Mouse (Mus musculus) hindbrain, postnatal 0 days (tissue): ENCODE data around the gene Actr6. TPM values are rescaled to one million over a fixed set of nuclear protein-coding genes. Genes with fewer than 3 reads are reported as not detected.
"Not testable (repeated sequence)": the region's sequence is repeated elsewhere in the genome, so short reads cannot be mapped to it uniquely, and the experiment has no call there.

Source experiments
- ATAC-seq: fragments of 200-750 bp; cut with Nextera tagmentation; 2 replicates; pipeline ENCODE4 v1.8.0; 2017; ENCODE audit warnings: mild to moderate bottlenecking, moderate TSS enrichment, moderate library complexity
- DNase-seq: peaks from one replicate; pipeline ENCODE4 v3.0.0-alpha.2; 2015; ENCODE audit warnings: low spot score
- H3K27ac ChIP-seq: fragments of 300-500 bp; sonication (generic); 2 replicates; pipeline ENCODE4 v1.5.1; 2014; ENCODE audit warnings: mild to moderate bottlenecking
- H3K27me3 ChIP-seq: fragments of 300-500 bp; sonication (generic); 2 replicates; pipeline ENCODE4 v1.6.1; 2014; ENCODE audit warnings: low read length, mixed read lengths; ENCODE audit not compliant: insufficient read depth
- H3K36me3 ChIP-seq: fragments of 300-500 bp; sonication (generic); 2 replicates; pipeline ENCODE4 v1.6.1; 2014; ENCODE audit warnings: low read length, mixed read lengths; ENCODE audit not compliant: insufficient read depth
- H3K4me1 ChIP-seq: fragments of 300-500 bp; sonication (generic); 2 replicates; pipeline ENCODE4 v1.6.1; 2014; ENCODE audit warnings: antibody characterized with exemption, low read length, mixed read lengths; ENCODE audit not compliant: insufficient read depth
- H3K4me2 ChIP-seq: fragments of 300-500 bp; sonication (generic); 2 replicates; pipeline ENCODE4 v1.6.1; 2014; ENCODE audit warnings: low read depth, mild to moderate bottlenecking, low read length, moderate library complexity, mixed read lengths
- H3K4me3 ChIP-seq: fragments of 300-500 bp; sonication (generic); 2 replicates; pipeline ENCODE4 v1.5.1; 2014; ENCODE audit warnings: low read length
- H3K9ac ChIP-seq: fragments of 300-500 bp; sonication (generic); replicated peaks from 2 replicates; pipeline ENCODE4 v1.6.1; 2014; ENCODE audit warnings: mild to moderate bottlenecking, low read length, moderate library complexity, mixed read lengths
- H3K9me3 ChIP-seq: fragments of 300-500 bp; sonication (generic); 2 replicates; pipeline ENCODE4 v1.6.1; 2016; ENCODE audit warnings: low read length, mixed read lengths
- CTCF ChIP-seq: IDR thresholded peaks from 2 replicates; pipeline ENCODE4 v1.5.1; 2016; ENCODE audit warnings: antibody characterized with exemption, control low read depth, low read depth
- WGBS: fragments of 180-500 bp; shearing (Covaris S2); extraction: QIAGEN DNeasy Blood & Tissue Kit; methylation state at CpG from one replicate; pipeline ENCODE4 v1.1.7; 2014; 5-methylcytosine and 5-hydroxymethylcytosine counted together
- polyA plus RNA-seq: library from polyadenylated mRNA; unstranded; fragments of >200 nt; fragmentation: Nextera tagmentation; extraction: Ambion mirVana; gene quantifications from 2 replicates; pipeline ENCODE4 v1.2.1, GENCODE M21; 2015
- total RNA-seq: library from RNA; depleted of rRNA; stranded (reverse); fragments of >200 nt; gene quantifications from 2 replicates; pipeline ENCODE4 v1.2.3, GENCODE M21; 2014

Gene Actr6
- total and polyA plus RNA-seq, 2 experiments from 2014 or later, result 19.0 to 53.6 TPM

DNA sequence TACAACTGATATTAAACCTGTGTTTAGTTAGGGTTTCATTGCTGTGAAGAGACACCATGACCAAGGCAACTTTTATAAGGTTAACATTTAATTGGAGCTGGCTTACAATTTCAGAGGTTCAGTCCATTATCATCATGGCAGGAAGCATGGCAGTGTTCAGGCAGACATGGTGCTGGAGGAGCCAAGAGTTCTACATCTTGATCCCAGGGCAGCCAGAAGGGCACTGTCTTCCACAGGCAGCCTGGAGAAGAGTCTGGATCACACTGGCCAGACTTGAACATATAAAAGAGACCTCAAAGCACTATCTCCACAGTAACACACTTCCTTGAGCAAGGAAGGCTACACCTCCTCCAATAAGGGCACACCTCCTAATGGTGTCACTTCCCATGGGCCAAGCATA, 11.8 kb downstream of the Actr6 start:
- Histone ChIP-seq H3K4me1 (no peaks in the 10 kb centered on the region), H3K4me3 (no peak overlapping the region), H3K9me3 (no peaks in the 10 kb centered on the region), H3K4me2 (no peak overlapping the region), H3K27ac (no peak overlapping the region), H3K27me3 (no peaks in the 10 kb centered on the region), H3K9ac (no peak overlapping the region), H3K36me3 (peaks cover 17% of the 10 kb centered on the region; the same call in 1 of the 2 replicates)
- TF ChIP-seq CTCF, result no peak
- DNase-seq (no peak), ATAC-seq (no peak)

DNA sequence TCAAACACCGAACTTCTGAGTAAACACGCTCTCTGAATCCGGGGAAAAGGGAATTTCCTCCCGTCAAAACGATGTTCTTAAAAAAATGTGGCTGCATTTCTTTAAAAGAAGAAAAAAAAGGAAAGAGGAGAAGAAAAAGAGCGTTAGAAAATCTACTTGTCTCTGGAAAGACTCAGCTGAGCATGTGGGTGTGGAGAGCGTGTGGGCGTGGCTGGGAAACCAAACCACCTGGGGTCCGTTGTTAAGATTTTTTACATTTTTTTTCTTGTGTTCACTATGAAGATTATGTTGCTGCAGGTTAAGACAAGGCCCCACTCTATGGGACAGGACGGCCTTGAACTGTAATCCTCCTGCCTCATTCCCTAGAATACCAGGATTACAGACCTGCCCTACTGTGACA, 17.2 kb downstream of the Actr6 start:
- H3K36me3 ChIP-seq, result peaks cover 20% of the 10 kb centered on the region
- no peaks in the 10 kb centered on the region for H3K9me3 ChIP-seq
- H3K4me1 ChIP-seq, result no peaks in the 10 kb centered on the region
- no peak for TF ChIP-seq CTCF
- no peak overlapping the region for H3K9ac ChIP-seq
- no peak overlapping the region for H3K4me3 ChIP-seq
- 96% methylated on average over 10 of the region's 10 CpGs for WGBS
- H3K4me2 ChIP-seq, result no peak overlapping the region
- DNase-seq (no peak), ATAC-seq (no peak)
- H3K27ac ChIP-seq, result no peak overlapping the region
- H3K27me3 ChIP-seq, result no peaks in the 10 kb centered on the region

DNA sequence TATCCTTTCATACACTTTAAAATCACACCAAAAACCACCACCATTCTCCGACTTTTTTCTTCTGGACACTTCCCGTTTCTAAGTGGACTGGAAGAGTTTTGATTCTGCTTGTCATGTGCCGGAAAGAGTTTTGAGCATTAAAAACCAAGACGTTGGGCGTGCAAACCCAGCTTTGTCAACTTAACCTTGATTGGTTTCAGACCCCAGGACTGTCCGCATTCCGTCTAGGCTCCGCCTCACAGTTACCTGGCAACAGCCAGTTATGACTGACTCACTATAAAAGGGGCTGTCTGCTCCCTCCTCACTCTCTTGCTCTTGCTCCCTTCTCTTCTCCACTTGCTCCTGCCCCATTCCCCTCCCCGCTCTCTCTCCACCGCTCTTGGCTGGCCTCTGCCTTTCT, 23.4 kb downstream of the Actr6 start:
- H3K27me3 ChIP-seq, result no peaks in the 10 kb centered on the region
- peaks cover 15% of the 10 kb centered on the region; the same call in 1 of the 2 replicates for H3K36me3 ChIP-seq
- H3K9ac ChIP-seq, result no peak overlapping the region
- H3K9me3 ChIP-seq, result no peaks in the 10 kb centered on the region
- peak overlapping the region; percentile 16; the same call in 1 of the 2 replicates for H3K4me2 ChIP-seq
- TF ChIP-seq CTCF, result no peak
- no peaks in the 10 kb centered on the region for H3K4me1 ChIP-seq
- DNase-seq (no peak), ATAC-seq (no peak)
- H3K4me3 ChIP-seq, result no peak overlapping the region
- no peak overlapping the region for H3K27ac ChIP-seq
- WGBS, result 31% methylated on average over 10 of the region's 10 CpGs

DNA sequence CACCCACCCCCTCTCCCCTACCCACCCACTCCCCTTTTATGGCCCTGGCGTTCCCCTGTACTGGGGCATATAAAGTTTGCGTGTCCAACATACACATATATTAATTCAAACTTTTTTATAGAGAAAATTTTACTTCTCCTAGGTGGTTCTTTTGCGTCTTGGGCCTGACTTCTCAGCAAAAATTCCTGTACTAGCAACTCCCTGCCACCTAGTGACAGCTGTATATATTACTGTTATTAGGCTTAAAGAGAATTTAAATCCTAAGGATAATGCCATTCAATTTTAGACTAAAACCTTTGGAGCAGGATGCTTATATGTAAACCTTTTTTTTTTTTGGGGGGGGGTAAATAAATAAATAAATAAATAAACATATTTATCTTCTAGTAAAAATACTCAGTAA, 24.7 kb downstream of the Actr6 start:
- no peaks in the 10 kb centered on the region for H3K9me3 ChIP-seq
- no peak overlapping the region for H3K9ac ChIP-seq
- H3K27ac ChIP-seq, result no peak overlapping the region
- TF ChIP-seq CTCF, result 0 out of 2 replicates have a peak, but pooled peaks have one; percentile 8
- ATAC-seq, result no peak
- 87% methylated on average over 3 of the region's 3 CpGs for WGBS
- H3K36me3 ChIP-seq, result peaks cover 6% of the 10 kb centered on the region; the same call in 1 of the 2 replicates
- H3K4me2 ChIP-seq, result no peak overlapping the region
- H3K4me1 ChIP-seq, result no peaks in the 10 kb centered on the region
- no peaks in the 10 kb centered on the region for H3K27me3 ChIP-seq
- DNase-seq, result no peak
- H3K4me3 ChIP-seq, result no peak overlapping the region

DNA sequence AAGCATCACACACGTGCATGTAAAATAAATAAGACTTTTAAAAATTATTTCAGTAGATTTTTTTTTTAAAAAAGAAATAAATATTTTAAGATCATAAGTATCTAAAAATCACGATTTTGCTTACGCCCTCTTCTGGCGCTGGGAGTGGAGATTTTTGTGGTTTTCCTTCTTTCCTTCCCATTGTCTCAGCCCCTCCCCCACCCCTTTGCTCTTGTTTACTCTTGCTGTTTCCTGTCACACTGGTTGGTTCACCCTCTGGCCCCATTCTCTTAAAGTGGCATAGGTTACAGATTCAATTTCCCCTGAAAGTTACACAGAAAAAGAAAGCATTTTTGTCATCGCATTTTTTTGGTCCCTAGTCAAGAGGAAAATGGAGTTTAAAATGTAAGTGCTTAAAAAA, 29.1 kb downstream of the Actr6 start:
- no peak for TF ChIP-seq CTCF
- WGBS, result 52% methylated on average over 5 of the region's 5 CpGs

DNA sequence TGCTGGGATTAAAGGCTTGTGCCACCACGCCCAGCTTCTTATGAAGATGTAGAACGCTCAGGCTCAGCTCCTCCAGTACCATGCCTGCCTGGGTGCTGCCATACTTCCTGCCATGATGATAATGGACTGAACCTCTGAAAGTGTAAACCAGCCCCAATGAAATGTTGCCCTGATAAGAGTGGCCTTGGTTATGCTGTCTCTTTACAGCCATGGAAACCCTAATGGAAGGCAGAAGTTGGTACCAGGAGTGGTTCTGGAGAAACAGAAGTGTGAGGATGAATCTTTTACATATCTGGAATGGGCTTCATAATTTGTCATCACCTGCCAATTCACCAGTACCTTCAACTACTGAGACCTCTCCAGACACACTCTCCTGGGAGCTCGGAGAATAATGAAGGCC, 34.1 kb downstream of the Actr6 start:
- Histone ChIP-seq H3K4me2 (no peak overlapping the region), H3K4me3 (no peak overlapping the region), H3K27ac (no peak overlapping the region), H3K27me3 (no peaks in the 10 kb centered on the region), H3K4me1 (no peaks in the 10 kb centered on the region), H3K36me3 (no peaks in the 10 kb centered on the region), H3K9me3 (no peaks in the 10 kb centered on the region), H3K9ac (no peak overlapping the region)
- DNase-seq (no peak), ATAC-seq (no peak)
- no peak for TF ChIP-seq CTCF
- 95% methylated on average over 3 of the region's 3 CpGs for WGBS

More for the DNA sequence above, 29.1 kb downstream of the Actr6 start:
- Histone ChIP-seq H3K27ac (no peak overlapping the region), H3K4me2 (no peak overlapping the region), H3K36me3 (no peaks in the 10 kb centered on the region), H3K9me3 (no peaks in the 10 kb centered on the region), H3K27me3 (no peaks in the 10 kb centered on the region), H3K4me3 (no peak overlapping the region), H3K9ac (no peak overlapping the region), H3K4me1 (no peaks in the 10 kb centered on the region)
- ATAC-seq (no peak), DNase-seq (no peak)

DNA sequence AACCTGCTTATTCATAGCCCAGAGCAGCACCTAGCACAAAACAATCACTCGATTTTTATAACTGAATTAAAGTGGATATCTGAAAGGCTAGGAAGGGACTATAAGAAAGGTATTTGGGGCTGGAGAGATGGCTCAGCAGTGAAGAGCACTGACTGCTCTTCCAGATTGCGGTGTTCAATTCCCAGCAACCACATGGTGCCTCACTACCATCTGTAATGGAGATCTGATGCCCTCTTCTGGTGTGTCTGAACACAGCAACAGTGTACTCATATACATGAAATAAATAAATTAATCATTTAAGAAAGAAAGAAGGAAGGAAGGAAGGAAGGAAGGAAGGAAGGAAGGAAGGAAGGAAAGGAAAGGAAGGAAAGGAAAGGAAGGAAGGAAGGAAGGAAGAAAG, 35.8 kb downstream of the Actr6 start:
- H3K4me2 ChIP-seq, ATAC-seq, H3K4me1 ChIP-seq, H3K27ac ChIP-seq, H3K9me3 ChIP-seq, H3K4me3 ChIP-seq, DNase-seq, H3K27me3 ChIP-seq, H3K9ac ChIP-seq, H3K36me3 ChIP-seq: not testable (repeated sequence)
- 65% methylated on average over 2 of the region's 2 CpGs for WGBS
